In genomic region chr9:118151221-118151507, GRCm38 (mm10) we compare ENCODE assay signal across 16 mouse cellular contexts. TPM values are rescaled to one million over a fixed set of nuclear protein-coding genes. Genes with fewer than 3 reads are reported as not detected.
DNase-seq lines count a peak whose midpoint lies in the region; ATAC-seq lines count a peak whose summit lies in the region.
"Had no signal": no experiment of that assay in that cellular context is flagged by ENCODE, and none has a peak within 500 bp of the region (broad histone marks: within the 10 kb centered on the region; RNA-seq: fewer than 3 reads in every experiment).

No protein-coding gene starts in this region.

- WGBS in hindbrain, embryonic 13.5 days, result 95% methylated on average over 1 of the region's 1 CpGs
- WGBS in hindbrain, embryonic 11.5 days, result 97% methylated on average over 1 of the region's 1 CpGs
- 60% methylated on average over 1 of the region's 1 CpGs for WGBS in liver, embryonic 12.5 days (ENCODE audit: insufficient replicate concordance)
- 85% methylated on average over 1 of the region's 1 CpGs for WGBS in limb, embryonic 10.5 days

- H3K27ac ChIP-seq in hindbrain, embryonic 13.5 days, result 0 out of 2 replicates have a peak overlapping the region, but pooled peaks have one; percentile 42
- H3K27ac ChIP-seq in hindbrain, embryonic 11.5 days (ENCODE audit: low read depth, low read length), result no peak overlapping the region
- H3K27ac ChIP-seq in liver, embryonic 12.5 days, result 0 out of 2 replicates have a peak overlapping the region, but pooled peaks have one; percentile 61
- no peak overlapping the region for H3K27ac ChIP-seq in limb, embryonic 10.5 days
- H3K27ac ChIP-seq: midbrain, embryonic 12.5 days had no signal

- no peak overlapping the region for H3K4me2 ChIP-seq in hindbrain, embryonic 13.5 days
- H3K4me2 ChIP-seq in hindbrain, embryonic 11.5 days (replicated peaks; ENCODE audit: low read depth, low read length), result no peak overlapping the region
- peak overlapping the region; percentile 82 for H3K4me2 ChIP-seq in liver, embryonic 12.5 days

- peaks cover 23% of the 10 kb centered on the region for H3K4me1 ChIP-seq in hindbrain, embryonic 13.5 days (replicated peaks)
- H3K4me1 ChIP-seq in hindbrain, embryonic 11.5 days (replicated peaks; ENCODE audit: control insufficient read depth, insufficient read depth, low read length), result no peaks in the 10 kb centered on the region; the same call in 1 of the 2 replicates
- peaks cover 28% of the 10 kb centered on the region for H3K4me1 ChIP-seq in liver, embryonic 12.5 days
- peaks cover 9% of the 10 kb centered on the region for H3K4me1 ChIP-seq in limb, embryonic 10.5 days

- intact Hi-C loops in heart, postnatal 10 days (cut with DNase I), result loop anchor here (5.0 kb wide), 2 partner anchors 109 to 336 kb away; partner anchors contain the start of gene Azi2

- no peaks in the 10 kb centered on the region for H3K36me3 ChIP-seq in hindbrain, embryonic 13.5 days
- no peaks in the 10 kb centered on the region for H3K36me3 ChIP-seq in hindbrain, embryonic 11.5 days (ENCODE audit: control insufficient read depth, insufficient read depth, low read length)
- no peaks in the 10 kb centered on the region for H3K36me3 ChIP-seq in liver, embryonic 12.5 days
- H3K36me3 ChIP-seq in limb, embryonic 10.5 days, result no peaks in the 10 kb centered on the region
- H3K36me3 ChIP-seq: midbrain, embryonic 12.5 days had no signal

- no peak overlapping the region for H3K4me3 ChIP-seq in hindbrain, embryonic 13.5 days
- H3K4me3 ChIP-seq in hindbrain, embryonic 11.5 days (ENCODE audit: low read depth, low read length), result no peak overlapping the region
- H3K4me3 ChIP-seq in liver, embryonic 12.5 days, result peak overlapping the region; percentile 91; the same call in 1 of the 2 replicates
- H3K4me3 ChIP-seq in limb, embryonic 10.5 days, result peak overlapping the region; percentile 83; the same call in 1 of the 2 replicates
- H3K4me3 ChIP-seq: myocyte had no signal

- no peak for ATAC-seq in hindbrain, embryonic 13.5 days (ENCODE audit: low FRiP score)
- no peak for ATAC-seq in hindbrain, embryonic 11.5 days (ENCODE audit: low FRiP score)
- ATAC-seq in liver, embryonic 12.5 days, result no peak
- 0 out of 2 replicates have a peak, but pooled peaks have one; percentile 10 for ATAC-seq in megakaryocyte progenitor cell, adult 5-6 weeks (replicated peaks; ENCODE audit: poor library complexity)

- H3K27me3 ChIP-seq in hindbrain, embryonic 13.5 days, result no peaks in the 10 kb centered on the region
- H3K27me3 ChIP-seq in hindbrain, embryonic 11.5 days (ENCODE audit: control insufficient read depth, insufficient read depth, low read length), result no peaks in the 10 kb centered on the region
- H3K27me3 ChIP-seq in liver, embryonic 12.5 days (replicated peaks), result no peaks in the 10 kb centered on the region
- H3K27me3 ChIP-seq in limb, embryonic 10.5 days (ENCODE audit: low read depth, poor library complexity, severe bottlenecking), result no peaks in the 10 kb centered on the region

- DNase-seq in hindbrain, embryonic 11.5 days (ENCODE audit: low spot score), result no peak
- DNase-seq in liver (no peak), MN1 (ENCODE audit: low spot score) (no peak)
- no peak for DNase-seq in limb, embryonic 10.5 days (ENCODE audit: low spot score)
- DNase-seq in heart, postnatal 10 days, result no peak
- DNase-seq: adrenal gland, postnatal 14 days; embryo, embryonic 11 days; heart, adult 18-20 months; lung, postnatal 14 days; right cerebral cortex, postnatal 25 days; thymus, adult 18-20 months had no signal

- H3K9me3 ChIP-seq in hindbrain, embryonic 13.5 days, result no peaks in the 10 kb centered on the region
- no peaks in the 10 kb centered on the region for H3K9me3 ChIP-seq in hindbrain, embryonic 11.5 days (ENCODE audit: control insufficient read depth, low read length)
- no peaks in the 10 kb centered on the region for H3K9me3 ChIP-seq in liver, embryonic 12.5 days (replicated peaks)
- H3K9me3 ChIP-seq in limb, embryonic 10.5 days (replicated peaks), result no peaks in the 10 kb centered on the region
- H3K9me3 ChIP-seq: midbrain, embryonic 12.5 days had no signal

- H3K9ac ChIP-seq in hindbrain, embryonic 13.5 days, result no peak overlapping the region
- no peak overlapping the region for H3K9ac ChIP-seq in hindbrain, embryonic 11.5 days (ENCODE audit: low read depth, low read length)
- H3K9ac ChIP-seq in liver, embryonic 12.5 days, result no peak overlapping the region; the same call in 1 of the 2 replicates
- H3K9ac ChIP-seq: midbrain, embryonic 12.5 days had no signal

RNA-seq across cellular contexts. Expression of gene Cmc1, which starts 1.2 kb away (rescaled TPM):
- polyA plus RNA-seq in hindbrain, embryonic 13.5 days (2015; fragmentation: Nextera tagmentation; extraction: Ambion mirVana), result 39.5 and 43.5 TPM in 2 replicates
- polyA plus RNA-seq in hindbrain, embryonic 11.5 days (2014; fragmentation: Nextera tagmentation; extraction: Ambion mirVana), result 37.9 and 41.4 TPM in 2 replicates
- polyA plus RNA-seq in liver, embryonic 12.5 days (2016; fragmentation: Nextera tagmentation; extraction: Ambion mirVana), result 27.2 and 32.2 TPM in 2 replicates
- 32.1 and 36.0 TPM in 2 replicates for polyA plus RNA-seq in limb, embryonic 10.5 days (2016; fragmentation: Nextera tagmentation; extraction: Ambion mirVana)
- total RNA-seq in megakaryocyte progenitor cell, adult 5-6 weeks (2015), result 67.1 and 74.9 TPM in 2 replicates
- 49.8 and 64.3 TPM in 2 replicates for total RNA-seq in megakaryocyte progenitor cell, adult 5-6 weeks (2017)
- total RNA-seq in heart, postnatal 10 days (2021), result 10 to 100 TPM; 24.0 to 28.3 TPM

Comparison
In these comparisons a context has a peak if more than half of its experiments do, and no peak if none do; other contexts are left out.
1. H3K27ac ChIP-seq: peak in hindbrain, embryonic 13.5 days (single experiment) and liver, embryonic 12.5 days (single experiment); none in hindbrain, embryonic 11.5 days (single experiment) and limb, embryonic 10.5 days (single experiment).
2. H3K4me3 ChIP-seq: peak in liver, embryonic 12.5 days (single experiment) and limb, embryonic 10.5 days (single experiment); none in hindbrain, embryonic 13.5 days (single experiment) and hindbrain, embryonic 11.5 days (single experiment).